Mouse (Mus musculus) lung, postnatal 0 days (tissue): Measurements from ENCODE around the gene Pax3.

Experiments used
- CTCF ChIP-seq: IDR thresholded peaks from 2 replicates; pipeline ENCODE4 v1.5.1; 2016; ENCODE audit warnings: antibody characterized with exemption, mild to moderate bottlenecking
- EP300 ChIP-seq: IDR thresholded peaks from 2 replicates; pipeline ENCODE4 v1.6.1; 2016; ENCODE audit warnings: antibody characterized with exemption, mild to moderate bottlenecking, control low read depth

DNA sequence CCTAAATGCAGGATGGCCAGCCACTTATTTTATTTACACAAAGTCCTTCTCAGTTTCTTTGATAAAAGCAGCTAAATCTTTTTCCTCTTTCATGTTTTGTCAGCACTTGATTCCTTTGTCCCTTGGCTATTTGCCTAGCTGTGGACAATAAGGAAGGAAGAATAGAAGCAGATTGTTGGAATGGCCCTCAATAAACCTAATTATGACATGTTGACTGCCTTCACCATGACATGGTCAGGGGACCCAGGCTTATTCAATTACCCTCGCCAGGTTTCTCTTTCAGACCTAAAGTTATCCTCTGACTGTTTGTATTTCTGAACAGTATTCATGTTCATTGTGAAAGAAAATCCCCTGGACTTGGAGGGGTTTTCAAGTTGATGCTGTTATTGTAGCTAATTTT lies 25.3 kb downstream of the Pax3 start:
- TF ChIP-seq CTCF: no peak
- TF ChIP-seq EP300: no peak
